Mouse (Mus musculus) midbrain, embryonic 11.5 days (tissue): Measurements from ENCODE around the gene Tacstd2. TPM values are rescaled to one million over a fixed set of nuclear protein-coding genes. Genes with fewer than 3 reads are reported as not detected.
"Not testable (repeated sequence)": the region's sequence is repeated elsewhere in the genome, so short reads cannot be mapped to it uniquely, and the experiment has no call there.

Source experiments
- ATAC-seq: fragments of 200-750 bp; cut with Nextera tagmentation; 2 replicates; pipeline ENCODE4 v1.8.0; 2017; ENCODE audit warnings: moderate TSS enrichment, moderate library complexity; ENCODE audit not compliant: low FRiP score
- DNase-seq: peaks from one replicate; pipeline ENCODE4 v3.0.0; 2015; ENCODE audit warnings: low spot score; ENCODE audit errors: missing footprints
- H3K27ac ChIP-seq: fragments of 300-500 bp; sonication (generic); 2 replicates; pipeline ENCODE4 v1.5.1; 2014; ENCODE audit warnings: low read depth, low read length
- H3K27me3 ChIP-seq: fragments of 300-500 bp; sonication (generic); 2 replicates; pipeline ENCODE4 v1.6.1; 2014; ENCODE audit warnings: mild to moderate bottlenecking, low read length, moderate library complexity, mixed read lengths; ENCODE audit not compliant: control insufficient read depth, insufficient read depth
- H3K36me3 ChIP-seq: fragments of 300-500 bp; sonication (generic); 2 replicates; pipeline ENCODE4 v1.6.1; 2014; ENCODE audit warnings: mild to moderate bottlenecking, low read length, moderate library complexity, mixed read lengths; ENCODE audit not compliant: control insufficient read depth, insufficient read depth
- H3K4me1 ChIP-seq: fragments of 300-500 bp; sonication (generic); 2 replicates; pipeline ENCODE4 v1.6.1; 2014; ENCODE audit warnings: low read length; ENCODE audit not compliant: control insufficient read depth, insufficient read depth
- H3K4me2 ChIP-seq: fragments of 300-500 bp; sonication (generic); 2 replicates; pipeline ENCODE4 v1.6.1; 2014; ENCODE audit warnings: mild to moderate bottlenecking, moderate library complexity
- H3K4me3 ChIP-seq: fragments of 300-500 bp; sonication (generic); 2 replicates; pipeline ENCODE4 v1.5.1; 2014; ENCODE audit warnings: low read depth, low read length
- H3K9ac ChIP-seq: fragments of 300-500 bp; sonication (generic); 2 replicates; pipeline ENCODE4 v1.6.1; 2014; ENCODE audit warnings: low read length
- H3K9me3 ChIP-seq: fragments of 300-500 bp; sonication (generic); 2 replicates; pipeline ENCODE4 v1.6.1; 2016; ENCODE audit warnings: low read length; ENCODE audit not compliant: control insufficient read depth
- WGBS: fragments of 180-500 bp; shearing (Covaris S2); extraction: QIAGEN DNeasy Blood & Tissue Kit; methylation state at CpG from one replicate; pipeline ENCODE4 v1.1.7; 2014; 5-methylcytosine and 5-hydroxymethylcytosine counted together
- polyA plus RNA-seq: library from polyadenylated mRNA; unstranded; fragments of >200 nt; fragmentation: Nextera tagmentation; extraction: Ambion mirVana; gene quantifications from 2 replicates; pipeline ENCODE4 v1.2.1, GENCODE M21; 2014

Gene Tacstd2
- polyA plus RNA-seq, 1 experiment from 2014 or later, result 4.0 TPM

- Histone ChIP-seq H3K27me3 (peaks cover 43% of the 10 kb centered on the region), H3K9ac (no peak overlapping the region), H3K4me1 (peaks cover 9% of the 10 kb centered on the region), H3K9me3 (no peaks in the 10 kb centered on the region), H3K27ac (no peak overlapping the region), H3K4me2 (no peak overlapping the region), H3K4me3 (no peak overlapping the region), H3K36me3 (no peaks in the 10 kb centered on the region)
- DNase-seq (no peak), ATAC-seq (no peak)
- WGBS, result 67% methylated on average over 9 of the region's 9 CpGs
Measured at GRCm38 (mm10) chr6:67530992-67531821, 4.4 kb downstream of the Tacstd2 start.

- H3K36me3 ChIP-seq, result no peaks in the 10 kb centered on the region
- 89% methylated on average over 5 of the region's 5 CpGs for WGBS
Measured at GRCm38 (mm10) chr6:67526356-67526755, 9.2 kb downstream of the Tacstd2 start.

GRCm38 (mm10) chr6:67510752-67511151 is 24.8 kb downstream of the Tacstd2 start:
- Histone ChIP-seq H3K27ac (no peak overlapping the region), H3K9ac (no peak overlapping the region), H3K9me3 (no peaks in the 10 kb centered on the region), H3K4me1 (no peaks in the 10 kb centered on the region), H3K36me3 (no peaks in the 10 kb centered on the region), H3K27me3 (no peaks in the 10 kb centered on the region), H3K4me2 (no peak overlapping the region), H3K4me3 (no peak overlapping the region)
- ATAC-seq (peak; percentile 62), DNase-seq (peak; percentile 87)

More at GRCm38 (mm10) chr6:67526356-67526755, 9.2 kb downstream of the Tacstd2 start:
- DNase-seq, result no peak
- H3K4me2 ChIP-seq, result no peak overlapping the region
- H3K9me3 ChIP-seq, result no peaks in the 10 kb centered on the region
- H3K4me3 ChIP-seq, result no peak overlapping the region
- no peak for ATAC-seq
- H3K27ac ChIP-seq, result no peak overlapping the region
- H3K27me3 ChIP-seq, result peaks cover 2% of the 10 kb centered on the region; the same call in 1 of the 2 replicates
- H3K9ac ChIP-seq, result no peak overlapping the region
- H3K4me1 ChIP-seq, result no peaks in the 10 kb centered on the region

GRCm38 (mm10) chr6:67501938-67502337 is 33.7 kb downstream of the Tacstd2 start:
- H3K27me3 ChIP-seq, H3K36me3 ChIP-seq, H3K9me3 ChIP-seq, H3K4me1 ChIP-seq, H3K9ac ChIP-seq, DNase-seq, H3K27ac ChIP-seq, H3K4me2 ChIP-seq, H3K4me3 ChIP-seq: not testable (repeated sequence)
- WGBS, result 90% methylated on average over 2 of the region's 6 CpGs
- peak; percentile 83; the same call in 1 of the 2 replicates for ATAC-seq

GRCm38 (mm10) chr6:67491755-67492154 is 43.8 kb downstream of the Tacstd2 start, which contains the start of gene Il23r:
Il23r (minus strand) TSS chr6:67491855.
- H3K36me3 ChIP-seq, result no peaks in the 10 kb centered on the region
- H3K9ac ChIP-seq, result no peak within 1 kb of the TSS
- 77% methylated on average over 2 of the region's 2 CpGs for WGBS
- H3K4me3 ChIP-seq, result no peak within 1 kb of the TSS
- H3K9me3 ChIP-seq, result no peaks in the 10 kb centered on the region
- H3K27me3 ChIP-seq, result no peaks in the 10 kb centered on the region
- H3K4me1 ChIP-seq, result no peaks in the 10 kb centered on the region
- H3K4me2 ChIP-seq, result no peak within 1 kb of the TSS
- DNase-seq (no peak), ATAC-seq (no peak)
- H3K27ac ChIP-seq, result no peak within 1 kb of the TSS

Other genes with a start within 250 kb of the Tacstd2 start
- 0.07 and 0.10 TPM in 2 replicates for gene Il12rb2, start 159.6 kb downstream of the Tacstd2 start, polyA plus RNA-seq
- gene Il23r, start 43.9 kb downstream of the Tacstd2 start, polyA plus RNA-seq, result 0.06 TPM in 1 of 2 replicates, not detected in the other